Mouse (Mus musculus) layer of hippocampus, postnatal 25 days (tissue): ENCODE measurements around the gene Pikfyve. TPM values are rescaled to one million over a fixed set of nuclear protein-coding genes. Genes with fewer than 3 reads are reported as not detected.
"Not testable (repeated sequence)": the region's sequence is repeated elsewhere in the genome, so short reads cannot be mapped to it uniquely, and the experiment has no call there.

ENCODE experiments used
- DNase-seq, 2 experiments: peaks; one replicate each; pipeline ENCODE4 v3.0.0; 2022; ENCODE audit warnings: mixed read lengths in 2 of 2, low spot score in 1 of 2; ENCODE audit errors: extremely low spot score in 1 of 2
- total RNA-seq, 2 experiments: library from RNA; stranded (reverse); gene quantifications; 2 replicates each; pipeline ENCODE4 v1.2.3; 2021

Pikfyve gene
- total RNA-seq, 2 experiments from 2014 or later = 38.9 to 42.3 TPM

GRCm38 (mm10) chr1:65183994-65184393 lies 2.5 kb upstream of the Pikfyve start:
- no peak for DNase-seq

GRCm38 (mm10) chr1:65185011-65185410 lies 1.5 kb upstream of the Pikfyve start:
- no peak for DNase-seq

GRCm38 (mm10) chr1:65185524-65186205 lies 818 bp upstream of the Pikfyve start:
- DNase-seq = no peak

GRCm38 (mm10) chr1:65187074-65187430 lies 569 bp downstream of the Pikfyve start:
- no peak for DNase-seq

GRCm38 (mm10) chr1:65190172-65190571 lies 3.7 kb downstream of the Pikfyve start:
- DNase-seq = no peak

- DNase-seq = no peak
Observed at GRCm38 (mm10) chr1:65193226-65193625, 6.7 kb downstream of the Pikfyve start.

- DNase-seq = no peak
Observed at GRCm38 (mm10) chr1:65198425-65198824, 11.9 kb downstream of the Pikfyve start.

- DNase-seq = no peak
Observed at GRCm38 (mm10) chr1:65198861-65199260, 12.4 kb downstream of the Pikfyve start.

GRCm38 (mm10) chr1:65204299-65204698 lies 17.8 kb downstream of the Pikfyve start:
- no peak for DNase-seq

GRCm38 (mm10) chr1:65213214-65213613 lies 26.7 kb downstream of the Pikfyve start:
- no peak for DNase-seq

GRCm38 (mm10) chr1:65217567-65217966 lies 31.1 kb downstream of the Pikfyve start:
- no peak for DNase-seq

GRCm38 (mm10) chr1:65217972-65218371 lies 31.5 kb downstream of the Pikfyve start:
- no peak for DNase-seq

- DNase-seq = no peak
Observed at GRCm38 (mm10) chr1:65223654-65224053, 37.2 kb downstream of the Pikfyve start.

- DNase-seq = no peak
Observed at GRCm38 (mm10) chr1:65227681-65228080, 41.2 kb downstream of the Pikfyve start.

GRCm38 (mm10) chr1:65229768-65230167 lies 43.3 kb downstream of the Pikfyve start:
- DNase-seq = not testable (repeated sequence)

- no peak for DNase-seq
Observed at GRCm38 (mm10) chr1:65230566-65230965, 44.1 kb downstream of the Pikfyve start.

GRCm38 (mm10) chr1:65237712-65238111 lies 51.2 kb downstream of the Pikfyve start:
- DNase-seq = no peak

- DNase-seq = no peak
Observed at GRCm38 (mm10) chr1:65245637-65246036, 59.2 kb downstream of the Pikfyve start.

GRCm38 (mm10) chr1:65280461-65280860 lies 94.0 kb downstream of the Pikfyve start:
- DNase-seq = no peak

- no peak for DNase-seq
Observed at GRCm38 (mm10) chr1:65281756-65282155, 95.3 kb downstream of the Pikfyve start, which contains the start of gene Pth2r. Pth2r (plus strand) TSS chr1:65282056.

- DNase-seq = peak; percentile 26 to 54
Observed at GRCm38 (mm10) chr1:65282766-65283165, 96.3 kb downstream of the Pikfyve start.

- DNase-seq = no peak
Observed at GRCm38 (mm10) chr1:65308476-65308875, 122.0 kb downstream of the Pikfyve start.
